Mouse (Mus musculus) stomach, postnatal 0 days (tissue): ENCODE results near the gene Zfand3.

ENCODE experiments used
- CTCF ChIP-seq: IDR thresholded peaks from 2 replicates; pipeline ENCODE4 v1.5.1; 2016; ENCODE audit warnings: antibody characterized with exemption, low read depth, mild to moderate bottlenecking, moderate library complexity
- EP300 ChIP-seq: optimal IDR thresholded peaks from 2 replicates; pipeline ENCODE3; 2016; ENCODE audit warnings: antibody characterized with exemption

DNA sequence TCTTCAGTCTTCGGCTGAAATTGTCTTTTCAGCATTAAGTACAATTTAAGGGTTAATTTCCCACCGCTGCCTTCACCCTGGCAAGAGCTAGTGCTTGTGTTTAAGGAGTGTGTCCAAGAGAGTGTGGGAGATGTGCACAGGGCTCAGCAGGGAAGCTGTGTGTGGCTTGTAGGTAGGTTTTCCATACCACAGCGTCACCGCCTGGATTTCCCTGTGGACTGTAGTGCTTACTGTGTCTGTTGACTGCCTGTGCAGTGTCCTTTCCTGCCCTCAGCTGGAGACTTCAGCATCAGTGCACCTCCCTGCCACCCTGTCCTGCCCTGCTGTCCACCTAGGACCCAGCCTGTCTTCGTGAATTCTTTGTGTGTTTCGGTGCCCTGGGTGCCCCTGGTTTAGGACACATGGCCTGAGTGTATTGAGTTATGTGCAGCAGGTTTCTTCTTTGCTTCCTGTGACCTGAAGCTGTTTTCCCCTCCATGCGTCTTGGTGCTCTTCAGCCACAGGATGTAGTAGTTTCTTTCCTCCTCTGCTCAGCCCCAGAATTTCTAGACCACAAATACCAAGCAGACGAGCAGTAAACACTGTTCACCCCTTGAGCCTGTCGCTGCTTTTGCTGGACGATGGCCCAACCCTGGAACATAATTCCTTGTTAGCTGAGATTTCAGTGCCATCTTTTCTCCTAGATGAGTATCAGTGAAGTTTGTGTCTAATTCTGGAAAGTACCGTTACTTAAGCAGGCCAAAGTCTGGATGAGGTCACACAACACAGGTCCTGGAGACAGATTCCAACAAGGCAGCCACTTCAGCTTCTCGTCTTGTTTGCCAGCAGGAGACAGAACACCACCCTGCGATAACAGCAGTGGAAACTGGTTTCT is 195.1 kb downstream of the Zfand3 start:
- TF ChIP-seq CTCF (no peak; the same call in 1 of the 2 replicates), EP300 (no peak)
